Mouse (Mus musculus): ENCODE measurements around the gene Acot11. TPM values are rescaled to one million over a fixed set of nuclear protein-coding genes. Genes with fewer than 3 reads are reported as not detected.
A peak's percentile ranks its signal among the peaks of the same experiment; 100 is the strongest.
"Not testable (repeated sequence)": the region's sequence is repeated elsewhere in the genome, so short reads cannot be mapped to it uniquely, and the experiment has no call there.

Gene Acot11
- total RNA-seq, 2 experiments from 2014 or later, result 34.3 to 39.8 TPM

GRCm38 (mm10) chr4:106815396-106816324, 10.9 kb upstream of the Acot11 start:
- DNase-seq, result no peak
- intact Hi-C loops (cut with DNase I), result no loop called here

GRCm38 (mm10) chr4:106811162-106811561, 6.4 kb upstream of the Acot11 start:
- no peak for DNase-seq
- intact Hi-C loops (cut with DNase I), result no loop called here

- peak in 1 of 2 experiments; percentile 31 for DNase-seq
- intact Hi-C loops (cut with DNase I), result no loop called here
Observed at GRCm38 (mm10) chr4:106810039-106810438, 5.2 kb upstream of the Acot11 start.

- no peak for DNase-seq
- intact Hi-C loops (cut with DNase I), result no loop called here
Observed at GRCm38 (mm10) chr4:106807287-106807686, 2.5 kb upstream of the Acot11 start.

GRCm38 (mm10) chr4:106805890-106806289, 1.1 kb upstream of the Acot11 start:
- no peak for DNase-seq
- intact Hi-C loops (cut with DNase I), result loop anchor here (1.0 kb wide), 1 partner anchor 181 kb away; no protein-coding TSS in a partner anchor

- no peak for DNase-seq
- intact Hi-C loops (cut with DNase I), result loop anchor here (5.0 kb wide), 1 partner anchor 358 kb away; no protein-coding TSS in a partner anchor
Observed at GRCm38 (mm10) chr4:106804201-106804909, 443 bp downstream of the Acot11 start.

- intact Hi-C loops (cut with DNase I), result loop anchor here (5.0 kb wide), 1 partner anchor 359 kb away; no protein-coding TSS in a partner anchor
- DNase-seq, result no peak
Observed at GRCm38 (mm10) chr4:106803781-106804180, 1.0 kb downstream of the Acot11 start.

- peak; percentile 78 to 82 for DNase-seq
- intact Hi-C loops (cut with DNase I), result loop anchor here (5.0 kb wide), 1 partner anchor 362 kb away; no protein-coding TSS in a partner anchor
Observed at GRCm38 (mm10) chr4:106799772-106800336, 4.9 kb downstream of the Acot11 start.

GRCm38 (mm10) chr4:106798908-106799546, 5.8 kb downstream of the Acot11 start:
- peak in 1 of 2 experiments; percentile 36 for DNase-seq
- intact Hi-C loops (cut with DNase I), result no loop called here

GRCm38 (mm10) chr4:106795289-106795688, 9.5 kb downstream of the Acot11 start:
- intact Hi-C loops (cut with DNase I), result no loop called here
- no peak for DNase-seq

- DNase-seq, result no peak
- intact Hi-C loops (cut with DNase I), result no loop called here
Observed at GRCm38 (mm10) chr4:106794247-106794646, 10.6 kb downstream of the Acot11 start.

- DNase-seq; intact Hi-C loops (cut with DNase I): not testable (repeated sequence)
Observed at GRCm38 (mm10) chr4:106793826-106794225, 11.0 kb downstream of the Acot11 start.

- no peak for DNase-seq
- intact Hi-C loops (cut with DNase I), result no loop called here
Observed at GRCm38 (mm10) chr4:106792276-106792675, 12.5 kb downstream of the Acot11 start.

GRCm38 (mm10) chr4:106790938-106791337, 13.9 kb downstream of the Acot11 start:
- no peak for DNase-seq
- intact Hi-C loops (cut with DNase I), result no loop called here

GRCm38 (mm10) chr4:106790218-106790617, 14.6 kb downstream of the Acot11 start:
- DNase-seq; intact Hi-C loops (cut with DNase I): not testable (repeated sequence)

GRCm38 (mm10) chr4:106789705-106790104, 15.1 kb downstream of the Acot11 start:
- intact Hi-C loops (cut with DNase I), result no loop called here
- no peak for DNase-seq

GRCm38 (mm10) chr4:106788627-106789026, 16.2 kb downstream of the Acot11 start:
- no peak for DNase-seq
- intact Hi-C loops (cut with DNase I), result no loop called here

GRCm38 (mm10) chr4:106787830-106788229, 17.0 kb downstream of the Acot11 start:
- no peak for DNase-seq
- intact Hi-C loops (cut with DNase I), result no loop called here

GRCm38 (mm10) chr4:106785753-106786540, 18.9 kb downstream of the Acot11 start:
- intact Hi-C loops (cut with DNase I), result no loop called here
- DNase-seq, result no peak

- no peak for DNase-seq
- intact Hi-C loops (cut with DNase I), result no loop called here
Observed at GRCm38 (mm10) chr4:106785345-106785744, 19.5 kb downstream of the Acot11 start.

Data from heart, postnatal 36 days (tissue).